Mouse (Mus musculus): ENCODE measurements around the gene Mas1. TPM values are rescaled to one million over a fixed set of nuclear protein-coding genes. Genes with fewer than 3 reads are reported as not detected.

Gene Mas1
- total and polyA plus RNA-seq, 2 experiments from 2014 or later, result 0.10 to 0.19 TPM

DNA sequence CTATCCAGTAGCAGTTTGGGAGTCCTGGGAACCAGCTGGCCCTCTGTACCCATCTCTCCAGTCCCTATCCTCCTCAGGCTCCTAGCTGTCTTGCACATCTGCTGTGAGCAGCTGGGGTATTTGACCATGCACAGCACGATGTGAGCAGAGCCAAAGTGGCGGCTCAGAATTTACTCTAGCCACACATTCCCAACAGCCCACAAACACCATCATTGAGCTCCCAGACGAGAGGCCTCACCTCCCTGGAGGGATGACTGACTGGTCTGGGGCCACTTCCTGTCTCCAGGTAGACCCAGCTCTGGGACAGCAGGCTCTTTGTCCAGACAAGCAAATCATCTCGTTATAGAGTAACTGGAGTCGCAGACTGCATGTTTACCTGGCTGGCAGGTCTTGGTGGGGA, 22.1 kb downstream of the Mas1 start:
- Histone ChIP-seq H3K27ac (no peak overlapping the region), H3K9ac (replicated peaks; ENCODE audit: low read length) (no peak overlapping the region), H3K4me2 (ENCODE audit: low read depth, low read length) (no peak overlapping the region), H3K4me3 (ENCODE audit: low read length) (no peak overlapping the region), H3K9me3 (ENCODE audit: low read length) (no peaks in the 10 kb centered on the region), H3K27me3 (ENCODE audit: insufficient read depth, low read length) (no peaks in the 10 kb centered on the region), H3K36me3 (ENCODE audit: insufficient read depth, low read length) (no peaks in the 10 kb centered on the region), H3K4me1 (ENCODE audit: insufficient read depth, low read length) (no peaks in the 10 kb centered on the region)
- TF ChIP-seq CTCF (IDR thresholded peaks at IDR 0.05; ENCODE audit: low read depth), result no peak
- DNase-seq (ENCODE audit: low spot score) (peak; percentile 44), ATAC-seq (0 out of 2 replicates have a peak, but pooled peaks have one; percentile 56)
- 49% methylated on average over 5 of the region's 5 CpGs for WGBS

DNA sequence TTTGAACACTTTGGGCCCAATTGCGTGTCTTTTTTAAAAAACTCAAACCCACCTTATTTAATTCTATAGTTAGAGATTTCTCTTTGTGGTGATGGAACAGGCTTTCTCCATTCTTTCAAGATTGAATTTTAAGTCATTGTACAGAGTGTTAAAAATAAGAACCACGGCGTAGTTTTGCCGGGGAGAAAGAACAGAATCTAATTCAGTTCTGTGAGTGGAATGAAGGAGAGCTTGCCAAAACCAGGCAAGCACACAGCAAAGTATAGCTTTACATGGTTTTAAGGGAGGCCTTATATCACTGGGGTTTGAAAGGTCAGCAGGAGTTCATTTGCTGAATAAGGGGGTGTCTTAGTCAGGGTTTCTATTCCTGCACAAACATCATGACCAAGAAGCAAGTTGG, 23.4 kb downstream of the Mas1 start:
- DNase-seq (ENCODE audit: low spot score) (no peak), ATAC-seq (no peak)
- Histone ChIP-seq H3K36me3 (ENCODE audit: insufficient read depth, low read length) (no peaks in the 10 kb centered on the region), H3K9me3 (ENCODE audit: low read length) (no peaks in the 10 kb centered on the region), H3K27ac (no peak overlapping the region), H3K9ac (replicated peaks; ENCODE audit: low read length) (no peak overlapping the region), H3K4me2 (ENCODE audit: low read depth, low read length) (no peak overlapping the region), H3K4me1 (ENCODE audit: insufficient read depth, low read length) (peaks cover 2% of the 10 kb centered on the region; the same call in 1 of the 2 replicates), H3K27me3 (ENCODE audit: insufficient read depth, low read length) (no peaks in the 10 kb centered on the region), H3K4me3 (ENCODE audit: low read length) (no peak overlapping the region)
- TF ChIP-seq CTCF (IDR thresholded peaks at IDR 0.05; ENCODE audit: low read depth), result no peak
- 91% methylated on average over 4 of the region's 4 CpGs for WGBS

DNA sequence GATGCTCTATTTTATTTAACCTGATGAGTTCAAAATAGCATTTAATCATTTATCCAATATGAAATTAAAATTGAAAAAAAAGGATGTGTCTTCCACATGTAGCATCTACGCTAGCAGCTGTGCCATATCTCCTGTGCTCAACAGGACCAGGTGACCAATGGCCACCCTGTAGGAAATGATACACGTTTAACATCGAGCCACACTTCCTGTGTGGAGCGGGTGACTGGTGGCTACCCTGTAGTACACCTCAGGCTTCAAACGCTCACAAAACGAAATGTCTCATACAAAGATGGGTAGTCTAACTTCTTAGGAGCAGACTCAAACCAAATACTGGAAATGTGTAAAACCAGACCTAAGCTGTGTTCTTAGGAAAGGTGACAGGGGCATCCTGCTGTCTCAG, 24.1 kb downstream of the Mas1 start:
- Histone ChIP-seq H3K9me3 (ENCODE audit: low read length) (no peaks in the 10 kb centered on the region), H3K27ac (no peak overlapping the region), H3K27me3 (ENCODE audit: insufficient read depth, low read length) (no peaks in the 10 kb centered on the region), H3K4me2 (ENCODE audit: low read depth, low read length) (no peak overlapping the region), H3K4me1 (ENCODE audit: insufficient read depth, low read length) (peaks cover 3% of the 10 kb centered on the region; the same call in 1 of the 2 replicates), H3K36me3 (ENCODE audit: insufficient read depth, low read length) (no peaks in the 10 kb centered on the region), H3K9ac (replicated peaks; ENCODE audit: low read length) (no peak overlapping the region), H3K4me3 (ENCODE audit: low read length) (no peak overlapping the region)
- 88% methylated on average over 6 of the region's 6 CpGs for WGBS
- ATAC-seq (no peak), DNase-seq (ENCODE audit: low spot score) (no peak)
- TF ChIP-seq CTCF (IDR thresholded peaks at IDR 0.05; ENCODE audit: low read depth), result no peak

DNA sequence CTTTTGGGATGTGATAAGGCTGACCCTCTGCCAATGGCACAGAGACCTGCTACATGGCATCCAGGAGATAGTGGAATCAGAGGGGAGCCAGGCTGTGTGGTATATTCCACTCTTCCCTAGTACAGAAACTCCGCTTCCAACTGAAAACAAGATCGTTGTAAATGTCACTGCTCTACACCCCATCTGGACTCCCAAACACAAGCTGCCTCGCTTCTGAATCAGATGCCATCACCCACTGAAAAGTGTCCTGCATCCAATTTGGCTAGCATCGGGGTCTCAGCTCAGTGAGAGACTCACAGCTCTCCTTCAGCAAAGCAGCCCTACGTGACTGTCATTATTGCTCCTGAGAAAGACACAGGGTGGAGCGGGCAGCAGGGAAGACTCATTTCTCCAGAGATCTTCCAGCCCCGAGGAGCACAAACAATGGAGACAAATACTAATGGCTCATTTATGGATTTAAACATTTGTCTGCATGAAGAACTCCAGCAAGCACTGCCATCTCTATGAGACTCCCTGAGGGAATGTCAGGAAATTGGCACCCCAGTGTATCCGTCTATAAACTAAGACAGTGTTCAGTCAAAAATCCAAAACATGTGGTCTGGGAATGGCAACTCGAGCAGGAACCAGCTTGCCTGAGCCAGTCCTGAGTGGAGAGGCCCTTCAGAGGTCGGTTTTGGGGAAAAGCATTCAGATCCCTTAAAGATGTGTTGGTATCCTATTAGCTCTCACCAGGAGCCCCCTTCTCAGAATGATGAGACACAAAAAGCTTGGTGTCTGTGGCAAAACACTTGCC, 28.3 kb downstream of the Mas1 start:
- no peak overlapping the region for H3K4me2 ChIP-seq (ENCODE audit: low read depth, low read length)
- WGBS, result 66% methylated on average over 10 of the region's 10 CpGs
- H3K27me3 ChIP-seq (ENCODE audit: insufficient read depth, low read length), result no peaks in the 10 kb centered on the region
- H3K27ac ChIP-seq, result no peak overlapping the region
- TF ChIP-seq CTCF (IDR thresholded peaks at IDR 0.05; ENCODE audit: low read depth), result no peak
- peaks cover 3% of the 10 kb centered on the region; the same call in 1 of the 2 replicates for H3K4me1 ChIP-seq (ENCODE audit: insufficient read depth, low read length)
- no peak for DNase-seq (ENCODE audit: low spot score)
- no peak overlapping the region for H3K9ac ChIP-seq (replicated peaks; ENCODE audit: low read length)
- no peak overlapping the region for H3K4me3 ChIP-seq (ENCODE audit: low read length)
- H3K36me3 ChIP-seq (ENCODE audit: insufficient read depth, low read length), result no peaks in the 10 kb centered on the region
- ATAC-seq, result no peak
- H3K9me3 ChIP-seq (ENCODE audit: low read length), result no peaks in the 10 kb centered on the region

DNA sequence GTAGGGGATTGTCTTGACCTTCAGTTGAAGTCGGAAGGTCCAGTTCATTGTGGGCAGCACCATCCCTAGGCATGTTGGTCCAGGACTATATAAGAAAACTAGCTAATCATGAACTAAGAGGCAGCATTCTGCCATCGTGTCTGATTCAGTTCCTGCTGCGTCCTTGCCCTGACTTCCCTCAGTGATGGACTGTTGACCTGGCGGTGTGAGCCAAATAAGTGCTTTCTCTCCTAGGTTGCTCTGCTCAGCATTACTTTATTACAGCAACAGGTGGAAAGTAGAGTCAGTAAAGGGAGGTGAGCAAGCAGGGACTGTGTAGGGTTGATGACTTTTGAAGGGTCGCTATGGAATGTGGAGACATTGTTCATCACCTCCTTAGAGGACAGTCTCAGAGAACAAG, 32.2 kb downstream of the Mas1 start:
- Histone ChIP-seq H3K4me2 (ENCODE audit: low read depth, low read length) (no peak overlapping the region), H3K27ac (no peak overlapping the region), H3K36me3 (ENCODE audit: insufficient read depth, low read length) (no peaks in the 10 kb centered on the region), H3K4me3 (ENCODE audit: low read length) (no peak overlapping the region), H3K4me1 (ENCODE audit: insufficient read depth, low read length) (peaks cover 3% of the 10 kb centered on the region; the same call in 1 of the 2 replicates), H3K27me3 (ENCODE audit: insufficient read depth, low read length) (no peaks in the 10 kb centered on the region), H3K9ac (replicated peaks; ENCODE audit: low read length) (no peak overlapping the region), H3K9me3 (ENCODE audit: low read length) (no peaks in the 10 kb centered on the region)
- no peak for TF ChIP-seq CTCF (IDR thresholded peaks at IDR 0.05; ENCODE audit: low read depth)
- WGBS, result 92% methylated on average over 5 of the region's 5 CpGs
- DNase-seq (ENCODE audit: low spot score) (no peak), ATAC-seq (no peak)

DNA sequence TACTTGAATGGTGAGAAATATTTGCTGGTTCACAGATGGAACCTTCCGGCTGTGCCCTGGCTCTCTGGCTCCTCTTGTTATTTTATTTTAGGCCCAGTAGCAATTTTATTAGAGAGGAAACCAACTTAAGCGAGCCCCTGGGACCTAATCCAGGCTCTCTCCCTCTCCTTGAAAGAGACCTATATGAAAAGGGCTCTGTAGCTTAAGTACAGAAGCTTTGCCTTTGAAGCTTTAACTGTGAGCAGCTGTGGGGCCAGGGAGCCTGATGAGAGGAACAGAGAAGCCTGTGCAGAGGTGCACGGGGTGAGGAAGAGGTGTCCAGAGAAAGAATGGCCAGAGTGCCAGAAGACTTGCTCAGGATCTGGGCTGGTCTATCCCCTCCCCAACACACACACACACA, 33.1 kb downstream of the Mas1 start:
- H3K4me1 ChIP-seq (ENCODE audit: insufficient read depth, low read length), result peaks cover 3% of the 10 kb centered on the region; the same call in 1 of the 2 replicates

DNA sequence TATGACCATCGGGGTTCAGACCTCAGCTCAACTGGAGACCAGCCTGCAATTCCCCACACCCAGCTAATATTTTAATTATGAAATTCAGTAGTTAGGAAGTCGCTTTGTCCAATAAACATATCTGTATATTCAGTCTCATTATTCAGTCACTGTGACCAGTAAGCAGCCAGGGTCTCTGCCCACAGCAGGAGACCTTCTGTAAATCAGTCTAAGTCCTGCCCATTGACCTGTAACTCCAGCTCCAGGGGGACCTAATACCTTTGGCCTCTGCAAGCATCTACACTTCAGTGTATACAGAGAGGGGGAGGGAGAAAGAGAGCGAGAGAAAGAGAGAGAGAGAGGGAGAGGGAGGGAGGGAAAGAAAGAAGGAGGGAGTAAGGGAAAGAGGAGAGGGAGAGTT, 33.6 kb downstream of the Mas1 start:
- no peak for ATAC-seq
- H3K4me1 ChIP-seq (ENCODE audit: insufficient read depth, low read length), result no peaks in the 10 kb centered on the region
- no peaks in the 10 kb centered on the region for H3K36me3 ChIP-seq (ENCODE audit: insufficient read depth, low read length)
- DNase-seq (ENCODE audit: low spot score), result no peak
- no peaks in the 10 kb centered on the region for H3K9me3 ChIP-seq (ENCODE audit: low read length)
- no peaks in the 10 kb centered on the region for H3K27me3 ChIP-seq (ENCODE audit: insufficient read depth, low read length)
- H3K9ac ChIP-seq (replicated peaks; ENCODE audit: low read length), result no peak overlapping the region
- WGBS, result 81% methylated on average over 3 of the region's 3 CpGs
- no peak for TF ChIP-seq CTCF (IDR thresholded peaks at IDR 0.05; ENCODE audit: low read depth)
- H3K27ac ChIP-seq, result no peak overlapping the region
- H3K4me2 ChIP-seq (ENCODE audit: low read depth, low read length), result no peak overlapping the region
- H3K4me3 ChIP-seq (ENCODE audit: low read length), result no peak overlapping the region

More for the DNA sequence above, 33.1 kb downstream of the Mas1 start:
- no peak for TF ChIP-seq CTCF (IDR thresholded peaks at IDR 0.05; ENCODE audit: low read depth)
- no peak overlapping the region for H3K4me3 ChIP-seq (ENCODE audit: low read length)
- no peak overlapping the region for H3K27ac ChIP-seq
- no peak overlapping the region for H3K9ac ChIP-seq (replicated peaks; ENCODE audit: low read length)
- WGBS, result 65% methylated on average over 3 of the region's 3 CpGs
- H3K9me3 ChIP-seq (ENCODE audit: low read length), result no peaks in the 10 kb centered on the region
- H3K36me3 ChIP-seq (ENCODE audit: insufficient read depth, low read length), result no peaks in the 10 kb centered on the region
- H3K27me3 ChIP-seq (ENCODE audit: insufficient read depth, low read length), result no peaks in the 10 kb centered on the region
- ATAC-seq, result no peak
- no peak for DNase-seq (ENCODE audit: low spot score)
- no peak overlapping the region for H3K4me2 ChIP-seq (ENCODE audit: low read depth, low read length)

All from hindbrain, postnatal 0 days (tissue).